Mouse (Mus musculus) activated CD4-positive, CD25-positive, alpha-beta regulatory T cell, adult 9 weeks (primary cell): Measurements from ENCODE around the gene Cfc1. TPM values are rescaled to one million over a fixed set of nuclear protein-coding genes. Genes with fewer than 3 reads are reported as not detected.

Experiments
- polyA plus RNA-seq: library from polyadenylated mRNA; unstranded; fragments of 100-300 nt; shearing (Covaris generic); gene quantifications from one replicate; pipeline ENCODE4 v1.2.1, GENCODE M21; 2017

The Cfc1 gene
- polyA plus RNA-seq, result not detected

GRCm38 (mm10) chr1:34535043-34535698, at the start of gene Cfc1:
TSS of gene Cfc1 (plus strand) at chr1:34535648.

GRCm38 (mm10) chr1:34560843-34561242, 25.4 kb downstream of the Cfc1 start, which contains the start of gene Prss40:
TSS of gene Prss40 (minus strand) at chr1:34560943.

GRCm38 (mm10) chr1:34578851-34579781, 43.7 kb downstream of the Cfc1 start, which contains the start of gene Amer3:
TSS of gene Amer3 (plus strand) at chr1:34579657.

Other genes with a start within 250 kb of the Cfc1 start
- gene Ccdc115, start 96.0 kb upstream of the Cfc1 start, polyA plus RNA-seq, result 50.1 TPM
- gene Imp4, start 95.8 kb upstream of the Cfc1 start, polyA plus RNA-seq, result 158 TPM
- gene Ptpn18, start 75.9 kb upstream of the Cfc1 start, polyA plus RNA-seq, result 300 TPM
- gene Prss39, start 37.2 kb upstream of the Cfc1 start, polyA plus RNA-seq, result 0.38 TPM
- gene Prss40, start 25.3 kb downstream of the Cfc1 start, polyA plus RNA-seq, result not detected
- gene Amer3, start 44.0 kb downstream of the Cfc1 start, polyA plus RNA-seq, result not detected